Mouse (Mus musculus) cerebellum, adult 2 months (tissue): ENCODE results near the gene Emc4.

Source experiments
- CTCF ChIP-seq: fragments of 200-500 bp; IDR thresholded peaks from 2 replicates; pipeline ENCODE4 v1.5.1; 2011; ENCODE audit warnings: low read depth, mild to moderate bottlenecking, control low read depth, low read length, moderate library complexity, borderline replicate concordance; ENCODE audit not compliant: insufficient read depth
- POLR2A ChIP-seq: fragments of 200-500 bp; IDR thresholded peaks from 2 replicates; pipeline ENCODE4 v1.6.1; 2011; ENCODE audit warnings: low read length, control low read depth, borderline replicate concordance; ENCODE audit not compliant: insufficient read depth

GRCm38 (mm10) chr2:112381219-112381618, 13.4 kb upstream of the Emc4 start:
- TF ChIP-seq POLR2A (no peak), CTCF (no peak)
